Mouse (Mus musculus): ENCODE measurements around the gene Strada.
"Not testable (repeated sequence)": the region's sequence is repeated elsewhere in the genome, so short reads cannot be mapped to it uniquely, and the experiment has no call there.

Strada gene

DNA sequence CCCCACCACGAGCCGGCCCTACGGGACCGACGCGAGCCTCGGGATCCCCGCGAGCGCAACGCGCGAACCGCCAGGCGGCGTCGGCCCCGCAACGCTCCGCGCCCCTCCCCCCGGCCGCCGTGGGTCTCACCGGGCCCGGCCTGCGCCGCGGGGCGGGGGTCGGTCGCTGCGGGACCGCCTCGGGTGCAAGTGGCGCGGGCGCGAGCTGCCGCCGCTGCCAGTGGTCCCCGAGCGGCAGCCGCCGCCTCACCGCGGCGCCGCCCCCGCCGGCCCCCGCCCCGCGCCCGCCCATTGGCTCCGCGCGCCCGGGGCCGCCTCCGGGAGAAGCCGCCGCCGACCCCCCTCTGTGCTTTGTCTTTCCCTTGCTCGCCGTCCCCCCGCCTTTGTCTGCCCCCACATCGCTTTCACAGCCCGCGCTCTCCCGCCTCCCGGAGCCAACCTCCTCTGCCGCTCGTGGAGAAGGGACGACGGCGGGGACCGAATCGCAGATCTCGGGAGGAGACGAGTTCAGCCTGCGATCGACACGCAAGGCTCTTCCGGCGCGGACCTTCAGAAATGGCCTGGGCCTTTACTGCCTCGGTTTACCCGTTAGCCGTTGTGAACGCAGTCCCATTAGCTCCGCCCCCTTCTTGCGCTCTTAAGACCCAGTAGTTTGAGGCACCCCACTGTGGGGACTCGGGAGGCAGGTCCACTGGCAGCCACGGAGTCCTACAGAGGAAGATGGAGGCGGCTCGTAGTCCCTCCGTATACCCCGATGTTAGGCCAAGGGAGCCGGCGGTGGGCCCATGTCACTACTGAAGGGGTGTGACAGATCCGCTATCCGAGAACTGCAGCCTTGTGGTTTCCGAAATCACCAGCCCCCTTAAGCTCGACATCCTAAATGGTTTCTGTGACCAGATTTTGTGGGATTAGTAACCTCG lies 41.8 kb downstream of the Strada start:
- in situ Hi-C loops (cut with MboI; ENCODE audit: low pct_unique_long_range_greater_than_20kb in 1 of 2, low sequenced_read_pairs in 2 of 2, unreplicated experiment in 1 of 2), result no loop called here

- in situ Hi-C loops (cut with MboI; ENCODE audit: low pct_unique_long_range_greater_than_20kb in 1 of 2, low sequenced_read_pairs in 2 of 2, unreplicated experiment in 1 of 2), result no loop called here
Measured at GRCm38 (mm10) chr11:106159216-106159920, 42.6 kb downstream of the Strada start.

DNA sequence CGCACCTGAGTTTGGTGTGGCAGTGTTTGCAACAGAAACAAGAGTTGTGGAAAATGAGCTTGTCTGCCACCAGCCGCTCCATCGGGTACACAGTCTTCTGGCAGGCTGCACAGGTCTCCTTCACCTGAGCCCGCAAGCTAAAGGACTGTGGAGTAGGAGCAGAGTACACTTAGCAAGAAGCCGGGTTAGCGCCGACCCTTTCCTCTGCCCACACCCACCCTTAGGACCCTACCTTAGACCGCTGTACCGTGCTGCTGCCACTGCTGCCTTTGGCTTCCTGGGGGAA lies 43.1 kb downstream of the Strada start:
- in situ Hi-C loops (cut with MboI; ENCODE audit: low pct_unique_long_range_greater_than_20kb in 1 of 2, low sequenced_read_pairs in 2 of 2, unreplicated experiment in 1 of 2), result no loop called here

GRCm38 (mm10) chr11:106158081-106158929 lies 43.7 kb downstream of the Strada start:
- in situ Hi-C loops (cut with MboI; ENCODE audit: low pct_unique_long_range_greater_than_20kb in 1 of 2, low sequenced_read_pairs in 2 of 2, unreplicated experiment in 1 of 2), result no loop called here

DNA sequence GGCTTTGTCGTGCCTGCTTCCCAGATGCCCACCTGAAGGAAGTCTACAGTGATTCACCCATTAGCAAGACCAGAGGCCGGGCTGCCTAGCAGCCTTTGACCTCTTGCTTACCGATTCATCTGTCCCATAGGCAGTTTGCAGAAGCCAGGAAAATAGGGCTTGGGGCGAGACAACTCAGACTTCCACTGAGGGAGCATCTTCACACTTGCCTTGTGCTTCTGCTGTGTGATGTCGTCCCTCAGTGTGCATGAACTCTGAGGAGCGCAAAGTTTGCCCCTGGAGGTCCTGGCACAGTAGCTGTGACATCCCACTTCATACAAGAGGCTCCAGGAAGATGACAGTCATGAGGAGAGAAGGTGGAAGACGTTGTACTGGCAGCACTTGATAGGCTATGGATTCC lies 44.8 kb downstream of the Strada start:
- in situ Hi-C loops (cut with MboI; ENCODE audit: low pct_unique_long_range_greater_than_20kb in 1 of 2, low sequenced_read_pairs in 2 of 2, unreplicated experiment in 1 of 2), result no loop called here

DNA sequence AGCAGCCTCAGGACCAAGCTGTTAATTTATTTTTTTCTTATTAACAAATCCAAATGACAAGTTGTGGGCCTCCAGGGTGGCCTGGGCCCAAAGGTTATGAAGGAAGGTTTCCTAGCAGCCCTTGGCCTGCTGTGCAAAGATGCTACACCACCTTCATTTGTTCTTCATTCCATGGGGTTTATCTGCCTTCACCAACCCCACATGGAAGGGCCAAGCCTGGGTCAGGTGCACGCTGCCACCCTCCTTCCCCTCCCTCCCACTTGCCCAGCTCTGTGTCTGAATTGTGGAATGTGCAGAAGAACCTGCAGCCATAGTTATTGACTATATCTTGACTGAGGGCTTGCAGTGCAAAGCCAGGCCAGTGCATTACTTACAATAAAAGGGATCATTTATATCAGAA lies 45.7 kb downstream of the Strada start:
- in situ Hi-C loops (cut with MboI; ENCODE audit: low pct_unique_long_range_greater_than_20kb in 1 of 2, low sequenced_read_pairs in 2 of 2, unreplicated experiment in 1 of 2), result no loop called here

DNA sequence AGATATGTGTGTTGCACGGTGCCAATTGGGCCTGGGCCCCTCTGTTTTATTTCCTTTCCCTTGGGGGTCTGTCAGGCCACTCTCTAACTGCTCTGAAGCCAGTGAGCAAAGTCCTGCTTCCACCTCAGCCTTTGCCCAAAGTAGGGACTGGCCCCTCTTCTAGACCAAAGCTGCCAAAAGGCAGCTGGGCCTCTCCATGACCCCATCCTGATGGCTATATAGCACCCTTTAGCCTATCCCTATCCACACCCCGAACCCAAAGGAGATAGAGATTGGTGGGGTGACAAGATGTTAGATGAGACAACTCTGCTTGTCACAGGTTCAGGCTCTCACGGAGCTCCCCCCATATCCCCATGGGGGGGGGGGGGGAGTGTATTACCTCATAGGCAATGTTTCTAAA lies 46.2 kb downstream of the Strada start:
- in situ Hi-C loops (cut with MboI; ENCODE audit: low pct_unique_long_range_greater_than_20kb in 1 of 2, low sequenced_read_pairs in 2 of 2, unreplicated experiment in 1 of 2), result no loop called here

GRCm38 (mm10) chr11:106154770-106155169 lies 47.2 kb downstream of the Strada start:
- in situ Hi-C loops (cut with MboI; ENCODE audit: low pct_unique_long_range_greater_than_20kb in 1 of 2, low sequenced_read_pairs in 2 of 2, unreplicated experiment in 1 of 2), result no loop called here

DNA sequence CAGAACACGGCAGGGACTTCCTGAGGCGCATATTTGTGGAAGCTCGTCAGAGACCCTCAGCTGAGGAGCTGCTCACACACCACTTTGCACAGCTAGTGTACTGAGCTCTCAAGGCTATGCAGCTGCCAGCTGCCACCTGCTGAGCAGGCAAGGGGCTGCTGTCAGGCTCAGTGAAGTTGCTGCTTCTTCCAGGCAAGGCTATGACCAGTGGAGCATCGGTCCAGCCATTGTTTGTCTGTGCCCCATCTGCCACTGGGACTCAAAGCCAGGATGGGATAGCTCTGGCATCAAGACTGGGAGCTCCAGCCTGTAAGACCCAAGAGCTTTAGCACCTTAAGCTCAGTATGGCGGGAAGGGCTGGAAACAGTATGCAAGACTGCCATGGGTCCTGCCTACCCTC lies 47.9 kb downstream of the Strada start:
- in situ Hi-C loops (cut with MboI; ENCODE audit: low pct_unique_long_range_greater_than_20kb in 1 of 2, low sequenced_read_pairs in 2 of 2, unreplicated experiment in 1 of 2), result no loop called here

DNA sequence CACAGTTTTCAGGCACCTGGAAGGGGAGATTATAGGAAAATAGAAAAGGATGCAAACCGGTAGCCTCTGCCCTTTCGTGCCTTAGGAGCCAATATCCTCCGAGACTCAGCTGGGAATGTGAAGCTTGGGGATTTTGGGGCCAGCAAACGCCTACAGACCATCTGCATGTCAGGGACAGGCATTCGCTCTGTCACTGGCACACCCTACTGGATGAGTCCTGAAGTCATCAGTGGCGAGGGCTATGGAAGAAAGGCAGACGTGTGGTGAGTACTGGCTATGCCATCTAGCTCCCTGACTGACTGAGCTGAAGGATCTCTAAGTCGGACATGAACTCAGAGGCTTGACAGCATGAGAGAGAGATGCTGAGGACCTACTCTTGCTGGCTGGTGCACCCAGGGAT lies 49.8 kb downstream of the Strada start:
- in situ Hi-C loops (cut with MboI; ENCODE audit: low pct_unique_long_range_greater_than_20kb in 1 of 2, low sequenced_read_pairs in 2 of 2, unreplicated experiment in 1 of 2), result no loop called here

DNA sequence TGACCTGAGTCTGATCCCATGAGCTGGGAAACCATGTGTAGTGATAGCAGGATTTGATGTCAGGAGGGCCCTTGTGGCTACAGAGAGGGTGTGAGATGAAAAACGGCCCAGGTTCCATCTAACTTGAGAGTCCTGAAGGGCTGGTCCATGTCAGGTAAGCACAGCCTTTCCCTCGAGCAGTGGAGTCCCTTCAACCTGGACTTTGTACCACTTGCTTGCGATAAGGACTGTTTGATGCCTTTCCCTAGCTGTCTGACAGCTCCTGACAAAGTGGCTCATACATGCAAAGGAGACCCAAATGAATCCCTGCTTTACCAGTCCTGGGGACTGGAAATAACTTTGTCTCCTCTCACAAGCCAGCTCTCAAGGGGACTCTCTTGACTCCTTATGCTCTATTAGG lies 50.7 kb downstream of the Strada start:
- in situ Hi-C loops (cut with MboI; ENCODE audit: low pct_unique_long_range_greater_than_20kb in 1 of 2, low sequenced_read_pairs in 2 of 2, unreplicated experiment in 1 of 2), result no loop called here

- in situ Hi-C loops (cut with MboI; ENCODE audit: low pct_unique_long_range_greater_than_20kb in 1 of 2, low sequenced_read_pairs in 2 of 2, unreplicated experiment in 1 of 2), result no loop called here
Measured at GRCm38 (mm10) chr11:106134580-106135528, 67.1 kb downstream of the Strada start.

- in situ Hi-C loops (cut with MboI; ENCODE audit: low pct_unique_long_range_greater_than_20kb in 1 of 2, low sequenced_read_pairs in 2 of 2, unreplicated experiment in 1 of 2), result no loop called here
Measured at GRCm38 (mm10) chr11:106132516-106132915, 69.5 kb downstream of the Strada start.

DNA sequence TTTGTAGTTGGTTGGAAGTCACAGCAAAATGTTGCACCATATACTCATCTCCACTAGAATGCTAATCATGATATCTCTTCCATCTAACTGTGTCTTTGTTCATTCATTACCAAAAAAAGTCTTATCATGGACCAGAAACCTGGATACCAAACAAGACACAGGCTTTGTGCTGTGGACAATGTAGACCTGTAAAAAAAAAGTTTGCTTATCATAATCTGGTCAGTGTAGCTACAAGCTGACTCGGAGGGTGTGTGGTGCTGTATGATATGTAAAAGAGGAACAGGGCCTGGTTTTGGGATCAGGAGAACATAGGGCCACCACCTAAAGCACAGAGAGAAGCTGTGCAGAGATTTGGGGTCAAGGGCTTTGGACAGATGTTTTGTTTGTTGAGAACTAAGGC lies 72.5 kb downstream of the Strada start:
- in situ Hi-C loops (cut with MboI; ENCODE audit: low pct_unique_long_range_greater_than_20kb in 1 of 2, low sequenced_read_pairs in 2 of 2, unreplicated experiment in 1 of 2), result no loop called here

DNA sequence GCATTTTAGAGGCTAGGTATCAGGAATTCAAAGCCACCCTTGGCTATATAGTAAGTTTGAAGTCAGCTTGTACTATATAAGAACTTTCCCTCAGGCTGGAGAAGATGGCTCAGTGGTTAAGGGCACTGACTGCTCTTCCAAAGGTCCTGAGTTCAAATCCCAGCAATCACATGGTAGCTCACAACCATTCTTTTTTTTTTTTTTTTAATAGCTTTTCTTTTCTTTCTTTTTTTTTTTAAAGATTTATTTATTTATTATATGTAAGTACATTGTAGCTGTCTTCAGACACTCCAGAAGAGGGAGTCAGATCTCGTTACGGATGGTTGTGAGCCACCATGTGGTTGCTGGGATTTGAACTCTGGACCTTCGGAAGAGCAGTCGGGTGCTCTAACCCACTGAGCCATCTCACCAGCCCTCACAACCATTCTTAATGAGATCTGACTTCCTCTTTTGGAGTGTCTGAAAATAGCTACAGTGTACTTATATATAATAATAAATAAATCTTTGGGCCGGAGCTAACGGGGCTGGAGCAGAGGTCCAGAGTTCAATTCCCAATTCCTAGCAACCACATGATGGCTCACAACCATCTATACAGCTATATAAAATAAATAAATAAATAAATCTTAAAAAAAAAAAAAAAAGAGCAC lies 75.1 kb downstream of the Strada start:
- in situ Hi-C loops (cut with MboI; ENCODE audit: low pct_unique_long_range_greater_than_20kb in 1 of 2, low sequenced_read_pairs in 2 of 2, unreplicated experiment in 1 of 2), result not testable (repeated sequence)

DNA sequence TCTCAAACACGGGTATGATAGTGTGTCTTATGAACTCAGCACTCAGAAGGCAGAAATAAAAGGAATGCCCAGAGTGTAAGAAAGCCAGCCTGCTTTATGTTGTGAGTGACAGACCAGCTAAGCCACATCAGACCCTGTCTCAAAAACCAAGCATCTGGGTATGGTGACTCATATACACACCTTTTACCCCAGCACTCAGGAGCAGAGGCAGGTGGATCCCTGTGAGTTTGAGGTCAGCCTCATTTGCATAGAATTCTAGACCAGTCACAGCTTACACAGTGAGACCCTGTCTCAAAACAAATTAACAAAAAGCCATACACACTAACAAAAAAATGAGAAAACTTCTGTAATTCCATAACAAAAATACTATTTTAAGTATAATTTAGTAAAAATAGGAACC lies 76.1 kb downstream of the Strada start:
- in situ Hi-C loops (cut with MboI; ENCODE audit: low pct_unique_long_range_greater_than_20kb in 1 of 2, low sequenced_read_pairs in 2 of 2, unreplicated experiment in 1 of 2), result no loop called here

DNA sequence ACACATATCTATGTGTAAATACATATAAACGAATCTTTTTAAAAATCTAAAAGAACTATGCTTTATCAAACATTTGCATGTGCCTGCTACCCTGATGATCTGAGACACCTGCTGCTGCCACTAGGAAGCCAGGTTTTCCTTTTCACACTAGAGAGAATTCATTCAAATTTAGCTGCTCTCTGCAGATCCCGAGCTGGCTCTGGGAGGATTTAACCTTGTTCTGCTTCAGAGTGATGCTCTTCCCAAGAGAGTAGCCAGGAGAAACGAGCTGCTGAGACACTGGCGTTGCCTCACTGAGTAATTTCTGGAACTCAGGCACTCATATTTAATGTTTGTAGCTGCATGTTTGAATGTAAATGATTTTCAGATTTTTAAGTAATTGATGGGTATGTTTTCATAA lies 77.2 kb downstream of the Strada start:
- in situ Hi-C loops (cut with MboI; ENCODE audit: low pct_unique_long_range_greater_than_20kb in 1 of 2, low sequenced_read_pairs in 2 of 2, unreplicated experiment in 1 of 2), result no loop called here

DNA sequence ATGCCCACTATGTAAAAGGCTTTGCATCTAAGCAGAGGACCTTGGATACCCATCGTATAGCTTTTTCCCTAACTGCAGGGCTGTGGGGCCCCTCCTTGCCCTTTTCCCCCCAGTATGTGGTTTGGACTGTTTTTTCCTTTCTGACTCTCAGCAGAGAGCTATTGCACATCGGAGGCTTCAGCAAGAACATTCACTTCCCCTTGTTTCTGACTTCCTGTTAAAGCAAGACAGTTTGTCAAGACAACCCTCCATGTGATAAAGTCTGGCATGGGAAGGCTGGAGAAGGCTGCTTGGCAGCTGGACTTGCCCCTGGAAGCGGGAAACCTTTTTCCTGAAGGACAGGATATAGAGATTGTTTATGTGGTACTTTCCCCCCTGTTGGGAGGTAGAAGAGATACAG lies 79.2 kb downstream of the Strada start:
- in situ Hi-C loops (cut with MboI; ENCODE audit: low pct_unique_long_range_greater_than_20kb in 1 of 2, low sequenced_read_pairs in 2 of 2, unreplicated experiment in 1 of 2), result no loop called here

Data from mouse embryonic stem cell (cell line).